Mouse (Mus musculus) megakaryocyte, embryonic 14.5 days (primary cell): ENCODE results near the gene Usp44.

Source experiments
- FLI1 ChIP-seq: IDR thresholded peaks from 2 replicates; pipeline ENCODE4 v1.6.1; 2012; ENCODE audit warnings: low read length, inconsistent platforms, mixed read lengths
- GATA1 ChIP-seq: IDR thresholded peaks from 3 replicates; pipeline ENCODE4 v1.6.1; 2012; ENCODE audit warnings: mixed read lengths, low read length, inconsistent platforms, borderline replicate concordance

- TF ChIP-seq GATA1 (no peak), FLI1 (no peak)
These were observed 54.6 kb downstream of the Usp44 start for GRCm38 (mm10) chr10:93885839-93886477.
